Mouse (Mus musculus): ENCODE measurements at regions not wholly inside any gene's neighbourhood (a gene's known extent, or its start where the extent isn't known, plus 50 kb on each side); places are given as distances from the start of the nearest gene placed in this dataset.
A peak's percentile ranks its signal among the peaks of the same experiment; 100 is the strongest.

- peak; percentile 67 for DNase-seq
Measured at GRCm38 (mm10) chr11:19760861-19761693, 163.1 kb upstream of the Spred2 start.

GRCm38 (mm10) chr11:19761694-19761976 is 162.5 kb upstream of the Spred2 start:
- DNase-seq: no peak

DNA sequence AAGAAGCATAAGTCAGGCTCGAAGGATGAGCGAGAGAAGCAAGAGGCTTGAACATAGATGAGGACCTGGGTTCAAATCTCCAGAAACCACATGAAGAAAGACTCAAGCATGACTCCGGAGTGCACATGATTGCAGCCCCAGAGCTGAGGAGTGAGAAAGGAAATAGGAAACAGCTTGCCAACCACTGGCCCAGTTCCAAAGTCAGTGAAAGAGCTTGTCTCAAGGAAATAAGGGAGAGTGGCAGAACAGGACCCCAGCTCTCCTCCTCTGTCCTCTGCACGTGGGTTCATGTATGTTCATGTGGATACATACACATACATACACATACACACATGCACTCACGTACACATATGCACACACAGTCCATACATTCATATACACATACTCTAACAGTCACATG is 156.9 kb upstream of the Spred2 start:
- DNase-seq: no peak

DNA sequence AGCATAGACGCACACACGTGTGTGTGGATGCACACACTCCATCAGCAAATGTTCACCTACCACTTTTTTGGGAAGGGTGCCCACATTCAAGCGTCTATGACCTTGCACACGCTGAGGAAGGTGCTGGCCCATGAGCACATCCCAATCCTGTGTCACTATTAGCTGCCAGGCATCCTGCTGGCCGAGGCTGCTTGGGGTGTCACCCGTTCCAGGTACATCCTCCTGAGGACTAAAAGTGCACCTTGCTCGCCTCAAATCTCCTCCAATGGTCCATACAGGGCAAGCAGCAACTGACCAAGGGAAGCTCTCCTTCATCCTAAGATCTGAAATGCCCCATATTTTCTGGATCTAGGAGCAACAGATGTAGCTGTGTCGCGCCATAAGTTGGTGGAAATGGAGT is 156.3 kb upstream of the Spred2 start:
- DNase-seq: no peak

- DNase-seq: no peak
Measured at GRCm38 (mm10) chr11:19768962-19769361, 155.2 kb upstream of the Spred2 start.

DNA sequence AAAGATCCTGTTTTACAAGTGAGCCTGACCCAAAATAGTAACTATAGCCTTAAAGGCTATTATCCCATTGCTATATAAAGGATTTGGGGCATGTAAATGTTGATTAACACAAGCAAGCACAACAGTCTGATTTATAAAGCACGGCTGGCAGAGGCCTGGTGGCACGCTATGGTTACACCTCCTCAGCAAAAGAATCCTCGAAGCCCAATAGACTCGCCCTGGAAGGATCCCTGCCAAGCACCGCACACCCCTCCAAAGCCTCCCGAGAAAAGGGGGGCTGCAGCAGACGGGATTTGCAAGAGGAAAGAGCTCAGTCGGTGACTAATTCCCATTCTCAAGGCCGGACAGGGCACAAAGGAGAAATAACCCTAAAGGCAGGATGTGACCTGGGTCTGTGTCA is 150.2 kb upstream of the Spred2 start:
- no peak for DNase-seq

DNA sequence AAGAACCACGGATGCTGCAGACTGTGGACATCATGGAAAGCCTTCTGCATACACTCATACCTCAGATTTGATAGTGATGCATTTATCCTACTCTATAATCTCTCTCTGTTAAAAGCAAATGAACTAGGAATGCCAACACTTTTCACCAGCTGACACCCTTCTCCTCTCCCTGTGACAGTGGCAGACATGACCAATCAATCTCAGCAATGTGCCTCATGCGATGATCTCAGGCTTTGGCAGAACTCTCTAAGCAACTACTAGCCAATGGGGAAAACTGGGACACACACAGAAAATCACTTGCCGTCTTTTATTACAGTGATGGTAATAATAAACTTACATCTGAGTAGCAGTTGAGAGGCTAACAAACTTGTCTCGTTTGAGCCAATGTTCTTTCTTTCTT is 148.4 kb upstream of the Spred2 start:
- no peak for DNase-seq

DNA sequence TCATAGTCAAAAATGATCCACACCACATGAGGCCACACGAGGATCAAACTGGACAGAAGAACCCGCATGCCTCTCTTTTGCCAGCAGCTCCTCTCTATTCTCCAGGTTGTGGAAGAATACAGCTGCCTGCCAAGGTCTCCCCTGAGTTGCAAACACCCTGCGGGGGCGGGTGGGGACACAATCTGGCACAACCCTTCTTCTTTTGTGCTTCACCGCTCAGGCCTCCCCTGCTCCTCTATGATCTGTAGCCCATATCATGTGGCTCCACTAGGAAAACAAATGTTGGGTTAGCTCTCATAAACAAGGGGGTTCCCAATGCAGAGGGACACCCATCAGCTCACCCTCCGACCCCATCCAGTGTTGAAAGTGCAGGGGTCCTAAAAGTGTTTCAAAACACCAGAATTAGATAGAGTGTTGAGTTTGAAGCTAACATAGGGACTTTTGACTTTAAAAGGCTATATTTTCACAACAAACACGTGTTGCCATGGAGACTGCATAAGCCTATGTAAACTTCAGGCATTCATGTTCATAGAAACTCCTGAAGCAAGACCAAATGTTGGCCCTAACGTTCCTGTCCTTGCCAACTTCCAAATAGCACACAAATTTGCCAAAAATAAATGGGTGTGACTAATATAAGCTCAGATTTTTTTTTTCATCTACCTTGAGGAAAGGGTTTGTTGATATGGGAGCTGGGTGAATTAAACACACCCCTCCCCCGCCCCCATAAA is 147.5 kb upstream of the Spred2 start:
- no peak for DNase-seq

- no peak for DNase-seq
Measured at GRCm38 (mm10) chr11:19778191-19778590, 146.0 kb upstream of the Spred2 start.

DNA sequence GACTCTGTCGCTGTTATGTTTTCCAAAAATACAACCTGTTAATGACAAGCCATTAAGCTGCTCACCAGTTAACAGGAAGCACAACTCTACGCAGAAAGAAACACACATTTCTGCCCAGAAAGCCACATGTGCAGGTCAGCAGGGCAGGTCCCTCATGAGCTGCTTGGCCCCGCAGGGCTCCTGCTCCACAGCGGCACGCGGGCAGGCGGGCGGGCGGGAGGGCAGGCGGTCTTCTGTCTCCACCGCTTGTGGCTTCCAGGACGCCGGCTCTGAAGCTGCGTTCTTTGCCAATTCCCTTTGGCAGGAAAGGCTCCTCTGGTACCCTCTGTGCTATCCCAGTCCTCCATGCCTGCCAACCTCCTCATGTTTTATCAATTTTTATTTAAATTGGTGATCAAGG is 139.1 kb upstream of the Spred2 start:
- DNase-seq: no peak

- DNase-seq: no peak
Measured at GRCm38 (mm10) chr11:19796950-19797670, 127.1 kb upstream of the Spred2 start.

GRCm38 (mm10) chr11:19809359-19809758 is 114.8 kb upstream of the Spred2 start:
- DNase-seq: no peak

GRCm38 (mm10) chr11:19811271-19811991 is 112.7 kb upstream of the Spred2 start:
- DNase-seq: no peak

GRCm38 (mm10) chr11:19811992-19812690 is 112.0 kb upstream of the Spred2 start:
- no peak for DNase-seq

- no peak for DNase-seq
Measured at GRCm38 (mm10) chr11:19813549-19813948, 110.6 kb upstream of the Spred2 start.

DNA sequence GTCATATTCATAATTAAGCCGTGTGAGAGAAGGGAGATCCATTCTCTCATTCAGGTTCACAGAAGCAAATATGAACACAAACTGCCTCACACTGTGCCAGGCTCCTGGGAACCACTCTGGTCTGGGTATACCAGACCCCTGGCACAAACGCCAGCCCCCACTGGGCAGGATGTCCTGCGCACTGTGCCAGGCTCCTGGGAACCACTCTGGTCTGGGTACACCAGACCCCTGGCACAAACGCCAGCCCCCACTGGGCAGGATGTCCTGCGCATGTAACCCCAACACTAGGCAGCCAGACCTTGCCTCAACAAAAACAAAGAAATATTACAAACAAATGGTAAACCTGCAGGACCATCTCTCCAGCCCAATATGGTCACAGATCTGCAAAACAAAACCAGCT is 101.2 kb upstream of the Spred2 start:
- DNase-seq: no peak

DNA sequence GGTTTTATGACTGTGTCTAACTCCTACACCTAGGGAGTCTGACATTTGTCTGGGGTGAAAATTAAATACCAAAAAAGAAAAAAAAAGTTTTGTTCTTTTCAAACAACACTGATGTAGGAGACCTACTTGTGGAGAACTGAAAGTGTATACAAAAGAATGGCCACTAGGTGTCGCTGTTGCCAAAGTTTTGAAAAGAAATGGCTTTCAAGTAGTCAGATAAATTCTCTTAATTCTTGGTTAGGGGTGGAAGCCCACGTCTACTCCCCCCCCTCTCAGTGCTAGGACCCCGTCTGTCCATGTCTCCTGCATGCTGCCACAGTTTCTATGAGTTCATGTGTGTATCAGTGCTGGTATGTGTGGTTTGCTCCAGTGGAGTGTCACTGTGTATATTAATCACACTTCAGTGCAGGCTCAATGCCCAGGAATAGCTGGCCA is 100.7 kb upstream of the Spred2 start:
- peak; percentile 56 for DNase-seq

DNA sequence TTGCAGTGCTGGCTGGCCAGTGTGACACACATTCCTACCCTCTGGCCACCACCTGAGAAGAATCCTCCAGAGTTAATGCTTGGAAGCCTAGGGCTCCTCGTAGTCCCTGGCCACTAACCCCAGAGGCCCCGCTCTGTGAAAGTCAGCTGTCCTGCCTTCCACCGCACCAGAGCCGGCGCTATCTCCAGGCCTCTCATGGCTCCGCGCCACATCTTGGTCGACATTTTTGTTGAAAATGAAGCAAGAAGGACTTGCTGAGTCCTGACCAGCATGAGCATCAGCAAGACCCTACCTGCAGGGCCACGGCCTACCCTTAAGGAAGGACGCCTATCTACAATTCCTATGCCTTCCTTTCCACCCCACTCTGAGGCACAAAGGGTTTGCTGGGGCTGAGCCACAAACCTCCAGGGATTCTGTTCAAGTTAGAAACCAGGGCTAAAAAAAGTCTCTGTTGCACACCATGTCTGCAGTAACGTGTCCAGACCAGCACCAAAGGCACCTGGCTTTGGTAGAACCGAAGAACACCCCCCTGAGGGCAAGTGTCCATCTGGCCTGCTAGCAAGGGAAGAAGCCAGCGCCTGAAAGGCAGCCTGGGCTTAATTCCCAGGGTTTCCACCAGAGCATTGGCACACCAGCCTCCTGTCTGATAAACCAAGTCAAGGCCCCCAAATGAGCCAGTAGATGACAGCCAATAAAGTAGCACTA is 97.5 kb upstream of the Spred2 start:
- no peak for DNase-seq

GRCm38 (mm10) chr11:19827996-19828395 is 96.2 kb upstream of the Spred2 start:
- DNase-seq: no peak

DNA sequence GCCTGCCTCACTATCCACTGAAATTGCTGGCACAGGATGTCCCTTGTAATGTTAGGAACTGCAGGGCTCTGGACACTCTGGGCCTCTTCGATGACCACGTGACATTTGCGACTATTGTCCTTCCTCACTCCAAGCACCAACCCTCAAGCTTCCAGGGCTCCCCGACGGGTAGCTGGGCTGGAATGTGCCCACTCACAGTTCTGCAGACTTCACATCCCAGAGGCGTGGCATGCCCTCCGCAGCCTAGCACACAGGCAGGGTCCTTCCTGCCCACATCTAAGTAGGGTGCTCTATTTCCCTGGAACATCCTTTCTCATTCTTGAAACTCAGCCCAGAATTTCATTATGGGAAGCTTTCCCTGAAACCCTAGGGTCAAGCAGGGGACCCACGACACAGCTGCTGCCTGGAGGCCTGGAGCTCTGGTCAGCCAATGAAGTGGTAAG is 95.2 kb upstream of the Spred2 start:
- no peak for DNase-seq

DNA sequence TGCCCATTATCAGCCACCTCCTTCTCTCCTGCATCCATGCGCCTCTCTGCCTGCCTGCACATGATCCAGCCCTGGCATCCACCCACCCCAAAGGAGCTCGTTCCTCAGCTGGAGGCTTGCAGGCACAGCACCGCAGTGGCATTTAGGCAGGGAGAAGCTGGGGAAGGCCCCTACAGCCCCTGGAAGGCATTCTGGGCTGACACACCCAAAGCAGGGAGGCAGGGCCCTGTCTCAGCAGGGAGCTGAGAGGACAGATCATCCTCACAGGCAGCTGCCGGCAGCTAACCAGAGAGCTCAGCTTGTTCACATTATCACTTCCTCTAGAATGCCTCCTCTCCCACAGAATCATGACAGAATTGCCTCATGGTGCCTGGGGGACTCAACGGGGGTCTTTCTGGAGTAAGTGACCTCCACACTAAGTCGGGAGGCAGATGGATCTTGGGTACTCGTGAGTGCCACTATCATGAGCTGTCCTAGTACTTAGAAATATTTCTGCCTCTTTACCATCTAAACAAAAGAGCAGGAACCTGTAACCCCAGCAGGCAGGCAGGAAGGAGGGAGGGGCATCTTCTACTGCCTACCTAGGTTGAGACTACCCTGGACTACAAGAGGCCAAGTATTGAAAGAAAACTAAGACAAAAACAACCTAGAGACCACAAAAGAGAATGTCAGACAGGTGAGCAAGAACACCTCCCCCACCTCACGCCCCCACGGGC is 94.5 kb upstream of the Spred2 start:
- DNase-seq: no peak

Measured in right cerebral cortex, adult 18-20 months (tissue).